18 mouse cellular contexts compared by ENCODE assay signal in the genomic region with DNA sequence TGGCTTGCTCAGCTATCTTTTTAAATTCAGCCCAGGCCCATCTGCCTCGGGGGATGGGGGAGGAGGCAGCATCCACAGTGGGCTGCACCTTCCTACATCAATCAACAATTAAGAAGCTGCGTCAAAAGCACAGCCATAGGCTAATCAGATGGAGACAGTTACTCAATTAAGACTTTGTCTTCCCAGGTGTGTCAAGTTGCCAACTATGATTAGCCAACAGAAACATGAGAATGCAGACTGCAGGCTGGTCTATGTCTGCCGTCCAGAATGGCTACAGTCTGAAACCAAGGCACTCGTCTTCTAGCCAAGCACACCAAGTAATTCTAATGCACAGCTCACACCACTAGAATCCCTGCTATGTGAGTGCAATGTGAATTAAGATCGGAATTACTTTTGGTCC. TPM values are rescaled to one million over a fixed set of nuclear protein-coding genes. Genes with fewer than 3 reads are reported as not detected.
A peak's percentile ranks its signal among the peaks of the same experiment; 100 is the strongest.
DNase-seq lines count a peak whose midpoint lies in the region; ATAC-seq lines count a peak whose summit lies in the region.
"Had no signal": no experiment of that assay in that cellular context is flagged by ENCODE, and none has a peak within 500 bp of the region (broad histone marks: within the 10 kb centered on the region; RNA-seq: fewer than 3 reads in every experiment).

No protein-coding gene starts in this region.

- H3K36me3 ChIP-seq in forebrain, embryonic 15.5 days: no peaks in the 10 kb centered on the region
- no peaks in the 10 kb centered on the region for H3K36me3 ChIP-seq in forebrain, embryonic 12.5 days (replicated peaks)
- H3K36me3 ChIP-seq in midbrain, embryonic 15.5 days (replicated peaks): no peaks in the 10 kb centered on the region
- H3K36me3 ChIP-seq in midbrain, embryonic 10.5 days: no peaks in the 10 kb centered on the region
- no peaks in the 10 kb centered on the region for H3K36me3 ChIP-seq in stomach, embryonic 16.5 days (ENCODE audit: control insufficient read depth, insufficient read depth, low read length)
- H3K36me3 ChIP-seq: embryonic facial prominence, embryonic 12.5 days; liver, embryonic 13.5 days had no signal

- 0 out of 2 replicates have a peak overlapping the region, but pooled peaks have one; percentile 0 for H3K27ac ChIP-seq in forebrain, embryonic 15.5 days (replicated peaks)
- no peak overlapping the region for H3K27ac ChIP-seq in forebrain, embryonic 12.5 days
- no peak overlapping the region for H3K27ac ChIP-seq in midbrain, embryonic 15.5 days
- H3K27ac ChIP-seq in midbrain, embryonic 10.5 days (replicated peaks): no peak overlapping the region
- peak overlapping the region; percentile 17; the same call in 1 of the 2 replicates for H3K27ac ChIP-seq in stomach, embryonic 16.5 days (ENCODE audit: low read length)
- H3K27ac ChIP-seq: embryonic facial prominence, embryonic 12.5 days; liver, embryonic 13.5 days had no signal

- H3K4me1 ChIP-seq in forebrain, embryonic 15.5 days: 0 out of 2 replicates have a peak, but pooled peaks cover 3% of the 10 kb centered on the region
- no peaks in the 10 kb centered on the region for H3K4me1 ChIP-seq in forebrain, embryonic 12.5 days
- H3K4me1 ChIP-seq in midbrain, embryonic 15.5 days: no peaks in the 10 kb centered on the region
- H3K4me1 ChIP-seq in midbrain, embryonic 10.5 days: no peaks in the 10 kb centered on the region
- H3K4me1 ChIP-seq in stomach, embryonic 16.5 days (ENCODE audit: control insufficient read depth, insufficient read depth, low read length): no peaks in the 10 kb centered on the region

- no peak overlapping the region for H3K4me3 ChIP-seq in forebrain, embryonic 15.5 days
- H3K4me3 ChIP-seq in forebrain, embryonic 12.5 days (replicated peaks): no peak overlapping the region
- no peak overlapping the region for H3K4me3 ChIP-seq in midbrain, embryonic 15.5 days
- H3K4me3 ChIP-seq in midbrain, embryonic 10.5 days: no peak overlapping the region
- no peak overlapping the region for H3K4me3 ChIP-seq in stomach, embryonic 16.5 days (replicated peaks; ENCODE audit: low read length)
- H3K4me3 ChIP-seq: embryonic facial prominence, embryonic 12.5 days; liver, embryonic 13.5 days had no signal

- DNase-seq in midbrain, embryonic 10.5 days (ENCODE audit: low spot score): no peak
- peak; percentile 74 for DNase-seq in fat pad, adult 2 months (ENCODE audit: extremely low read depth, low read depth, low spot score)
- no peak for DNase-seq in left cerebral cortex, adult 9 months (ENCODE audit: low spot score in 2 of 2)
- DNase-seq: adrenal gland, adult 8-10 months; cerebellum, adult 11-12 months; gastrocnemius, postnatal 25 days; heart, postnatal 14 days; kidney, adult 9 months; kidney, postnatal 4 days; liver, embryonic 13.5 days; right cerebral cortex, postnatal 14 days; thymus, postnatal 36 days had no signal

- 46% methylated on average over 5 of the region's 5 CpGs for WGBS in forebrain, embryonic 15.5 days
- WGBS in forebrain, embryonic 12.5 days: 58% methylated on average over 5 of the region's 5 CpGs
- WGBS in midbrain, embryonic 15.5 days: 59% methylated on average over 5 of the region's 5 CpGs
- 76% methylated on average over 5 of the region's 5 CpGs for WGBS in midbrain, embryonic 10.5 days
- 50% methylated on average over 5 of the region's 5 CpGs for WGBS in stomach, embryonic 16.5 days

- H3K27me3 ChIP-seq in forebrain, embryonic 15.5 days: no peaks in the 10 kb centered on the region
- H3K27me3 ChIP-seq in forebrain, embryonic 12.5 days: no peaks in the 10 kb centered on the region
- no peaks in the 10 kb centered on the region for H3K27me3 ChIP-seq in midbrain, embryonic 15.5 days (replicated peaks)
- H3K27me3 ChIP-seq in midbrain, embryonic 10.5 days (ENCODE audit: low read depth, poor library complexity, severe bottlenecking): no peaks in the 10 kb centered on the region
- H3K27me3 ChIP-seq in stomach, embryonic 16.5 days (ENCODE audit: control insufficient read depth, insufficient read depth, low read length): no peaks in the 10 kb centered on the region
- H3K27me3 ChIP-seq: embryonic facial prominence, embryonic 12.5 days; liver, embryonic 13.5 days had no signal

- no peaks in the 10 kb centered on the region for H3K9me3 ChIP-seq in forebrain, embryonic 15.5 days
- H3K9me3 ChIP-seq in forebrain, embryonic 12.5 days: no peaks in the 10 kb centered on the region
- no peaks in the 10 kb centered on the region for H3K9me3 ChIP-seq in midbrain, embryonic 15.5 days
- H3K9me3 ChIP-seq in midbrain, embryonic 10.5 days (replicated peaks): no peaks in the 10 kb centered on the region
- H3K9me3 ChIP-seq in stomach, embryonic 16.5 days (replicated peaks; ENCODE audit: control insufficient read depth, low read length): no peaks in the 10 kb centered on the region
- H3K9me3 ChIP-seq: embryonic facial prominence, embryonic 12.5 days; liver, embryonic 13.5 days had no signal

- no peak for ATAC-seq in forebrain, embryonic 15.5 days (replicated peaks)
- ATAC-seq in forebrain, embryonic 12.5 days (ENCODE audit: low FRiP score): no peak
- peak; percentile 25; the same call in 1 of the 2 replicates for ATAC-seq in midbrain, embryonic 15.5 days (replicated peaks)
- no peak for ATAC-seq in stomach, embryonic 16.5 days (ENCODE audit: insufficient read depth, low FRiP score)

- no peak overlapping the region for H3K4me2 ChIP-seq in forebrain, embryonic 15.5 days (replicated peaks)
- no peak overlapping the region for H3K4me2 ChIP-seq in forebrain, embryonic 12.5 days
- H3K4me2 ChIP-seq in midbrain, embryonic 15.5 days: no peak overlapping the region
- H3K4me2 ChIP-seq in stomach, embryonic 16.5 days (ENCODE audit: low read depth, low read length): no peak overlapping the region
- H3K4me2 ChIP-seq: embryonic facial prominence, embryonic 12.5 days; heart, embryonic 11.5 days; liver, embryonic 13.5 days had no signal

- no peak overlapping the region for H3K9ac ChIP-seq in forebrain, embryonic 15.5 days (replicated peaks)
- H3K9ac ChIP-seq in forebrain, embryonic 12.5 days: no peak overlapping the region
- no peak overlapping the region for H3K9ac ChIP-seq in midbrain, embryonic 15.5 days
- no peak overlapping the region for H3K9ac ChIP-seq in stomach, embryonic 16.5 days (ENCODE audit: low read length)
- H3K9ac ChIP-seq: embryonic facial prominence, embryonic 12.5 days; liver, embryonic 13.5 days had no signal

RNA-seq across cellular contexts. Expression of gene Pik3cg, which starts 29.4 kb away (rescaled TPM):
- 0.78 and 0.97 TPM in 2 replicates for polyA plus RNA-seq in forebrain, embryonic 15.5 days (2015; fragmentation: Nextera tagmentation; extraction: Ambion mirVana)
- 1.00 and 1.1 TPM in 2 replicates for polyA plus RNA-seq in forebrain, embryonic 12.5 days (2016; fragmentation: Nextera tagmentation; extraction: Ambion mirVana)
- polyA plus RNA-seq in midbrain, embryonic 15.5 days (2015; fragmentation: Nextera tagmentation; extraction: Ambion mirVana): 1.2 and 1.6 TPM in 2 replicates
- polyA plus RNA-seq in midbrain, embryonic 10.5 days (2016; fragmentation: Nextera tagmentation; extraction: Ambion mirVana): 0.75 and 1.5 TPM in 2 replicates
- 3.3 and 3.8 TPM in 2 replicates for polyA plus RNA-seq in stomach, embryonic 16.5 days (2015; fragmentation: Nextera tagmentation; extraction: Ambion mirVana)

Comparison
In these comparisons a context has a peak if more than half of its experiments do, and no peak if none do; other contexts are left out.
1. H3K27ac ChIP-seq: peak in forebrain, embryonic 15.5 days (single experiment) and stomach, embryonic 16.5 days (single experiment); none in forebrain, embryonic 12.5 days (single experiment), midbrain, embryonic 15.5 days (single experiment) and midbrain, embryonic 10.5 days (single experiment).